Mouse (Mus musculus): ENCODE measurements around the gene Mgat4e.

Gene Mgat4e

GRCm38 (mm10) chr1:134513312-134513860 is 36.1 kb downstream of the Mgat4e start:
- peak; percentile 12 for DNase-seq (ENCODE audit: low read depth, low spot score)

- DNase-seq (ENCODE audit: low read depth, low spot score): no peak
Observed at GRCm38 (mm10) chr1:134512584-134512983, 36.9 kb downstream of the Mgat4e start.

- no peak for DNase-seq (ENCODE audit: low read depth, low spot score)
Observed at GRCm38 (mm10) chr1:134512183-134512582, 37.3 kb downstream of the Mgat4e start.

- DNase-seq (ENCODE audit: low read depth, low spot score): peak; percentile 77
Observed at GRCm38 (mm10) chr1:134510018-134510417, 39.5 kb downstream of the Mgat4e start.

GRCm38 (mm10) chr1:134506201-134506600 is 43.3 kb downstream of the Mgat4e start:
- no peak for DNase-seq (ENCODE audit: low read depth, low spot score)

- no peak for DNase-seq (ENCODE audit: low read depth, low spot score)
Observed at GRCm38 (mm10) chr1:134500916-134501315, 48.6 kb downstream of the Mgat4e start.

GRCm38 (mm10) chr1:134495991-134496390 is 53.5 kb downstream of the Mgat4e start:
- DNase-seq (ENCODE audit: low read depth, low spot score): no peak

GRCm38 (mm10) chr1:134495216-134495539 is 54.3 kb downstream of the Mgat4e start:
- DNase-seq (ENCODE audit: low read depth, low spot score): no peak

GRCm38 (mm10) chr1:134494428-134495215 is 54.9 kb downstream of the Mgat4e start, which contains the start of gene Rabif:
Rabif (plus strand) TSS chr1:134494648.
- DNase-seq (ENCODE audit: low read depth, low spot score): peak; percentile 99

GRCm38 (mm10) chr1:134493956-134494355 is 55.5 kb downstream of the Mgat4e start:
- no peak for DNase-seq (ENCODE audit: low read depth, low spot score)

- DNase-seq (ENCODE audit: low read depth, low spot score): no peak
Observed at GRCm38 (mm10) chr1:134493496-134493895, 56.0 kb downstream of the Mgat4e start.

- DNase-seq (ENCODE audit: low read depth, low spot score): no peak
Observed at GRCm38 (mm10) chr1:134492276-134492675, 57.2 kb downstream of the Mgat4e start.

All from CD4-positive helper T cell, adult 2 months (primary cell).